Mouse (Mus musculus): ENCODE measurements around the gene Tmem222. TPM values are rescaled to one million over a fixed set of nuclear protein-coding genes. Genes with fewer than 3 reads are reported as not detected.

Gene Tmem222
- polyA plus RNA-seq (2017; shearing (Covaris generic)), result 10 to 100 TPM; 72.4 to 77.5 TPM

DNA sequence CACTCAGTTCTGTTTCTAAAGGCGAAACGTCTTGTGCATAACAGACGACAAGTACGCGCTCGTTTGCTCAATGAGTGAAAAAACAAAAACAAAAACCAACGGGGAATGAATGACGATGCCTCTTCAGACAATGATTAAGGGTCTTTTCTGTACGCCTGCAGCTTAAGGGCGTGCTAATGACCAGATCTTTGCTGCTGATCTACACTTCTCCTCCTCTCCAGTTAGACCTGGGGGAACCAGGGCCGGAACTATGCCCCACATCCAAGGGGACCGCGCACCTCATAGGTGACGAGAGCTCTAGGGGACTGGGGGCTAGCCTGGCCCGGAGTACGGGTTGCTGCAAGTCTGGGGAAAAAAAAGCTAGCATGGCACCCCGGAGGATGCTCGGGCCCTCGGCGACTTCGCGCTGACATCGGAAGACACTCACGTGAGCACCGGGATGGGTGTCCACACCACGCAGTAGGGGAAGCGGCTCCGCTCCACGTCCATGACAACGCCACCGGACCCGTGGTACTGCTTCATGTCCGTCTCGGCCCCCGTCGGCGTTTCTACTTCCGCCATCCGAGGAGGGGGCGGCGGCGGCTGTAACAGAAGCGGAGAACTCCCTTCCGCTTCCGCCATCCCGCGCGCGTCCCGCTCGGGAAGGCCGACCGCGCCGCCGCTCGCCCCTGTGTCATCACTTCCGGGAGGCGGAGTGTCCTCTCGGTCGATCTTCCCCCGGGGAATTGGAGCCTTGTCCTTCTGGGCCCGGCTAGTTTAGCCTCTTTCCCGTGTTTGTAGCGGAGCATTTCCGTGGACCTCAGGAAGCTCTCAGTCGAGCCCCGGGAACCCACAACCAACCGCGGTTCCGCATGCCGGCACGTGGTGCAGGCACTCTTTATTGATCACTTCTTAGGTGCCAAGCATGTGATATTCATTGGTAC is at the start of gene Tmem222:
Gene Tmem222, minus strand, starts transcription at position 689 of the 923 bp plus-strand sequence.
- peak; percentile 85 for ATAC-seq

DNA sequence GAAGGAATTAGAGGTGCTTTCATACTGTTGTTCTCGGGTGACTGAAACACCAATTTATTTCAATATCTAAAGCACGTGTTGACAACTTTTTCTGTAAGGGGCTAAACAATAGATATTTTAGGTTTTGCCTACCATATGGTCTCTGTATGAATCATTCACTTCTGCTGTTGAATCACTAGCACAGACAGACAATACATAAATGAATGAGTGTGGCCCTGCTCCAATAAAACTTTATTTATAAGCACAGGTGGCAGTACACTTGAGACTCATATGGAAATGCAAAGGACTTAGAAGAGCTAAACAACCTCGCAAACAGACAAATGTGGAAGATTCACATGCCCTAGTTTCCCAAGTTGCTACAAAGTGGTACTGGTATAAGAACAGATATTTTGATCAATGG is 42.1 kb upstream of the Tmem222 start:
- no peak for ATAC-seq

DNA sequence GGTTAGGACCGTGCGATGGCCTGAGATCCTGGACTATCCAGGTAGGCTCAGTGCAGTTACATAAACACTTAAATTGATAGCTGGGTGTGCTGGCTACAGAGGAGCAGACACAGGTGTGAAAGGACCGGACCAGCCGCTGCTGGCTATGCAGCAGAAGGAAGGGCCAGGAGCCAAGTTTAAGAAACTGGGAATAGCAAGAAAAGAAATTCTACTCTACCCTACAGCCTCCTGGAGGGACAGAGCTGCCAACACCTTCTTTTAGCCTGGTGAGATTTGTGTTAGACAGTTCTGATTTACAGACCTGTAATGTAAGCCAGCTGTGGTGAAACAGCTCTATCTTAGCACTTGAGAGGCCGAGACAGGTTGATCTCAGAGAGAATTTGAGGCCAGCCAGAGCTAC is 38.4 kb upstream of the Tmem222 start:
- ATAC-seq, result no peak

DNA sequence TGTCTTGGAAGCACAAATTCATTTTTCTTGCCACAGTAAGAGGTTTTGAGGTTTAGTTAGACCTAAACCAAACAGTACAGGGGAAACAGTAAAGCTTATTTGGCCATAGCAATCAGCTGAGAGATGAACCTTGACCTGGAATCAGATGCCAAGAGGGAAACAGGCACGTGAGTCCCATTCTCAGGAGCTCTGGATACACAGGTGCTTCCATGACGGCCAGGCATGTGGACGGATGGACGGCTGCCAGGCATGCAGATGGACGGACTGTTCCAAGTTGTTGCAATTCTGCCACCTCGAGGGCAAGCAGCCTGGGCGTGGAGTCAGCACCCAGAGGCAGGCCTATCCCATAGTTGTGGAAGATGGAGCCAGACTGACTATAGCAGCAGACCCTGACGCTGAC is 37.3 kb upstream of the Tmem222 start:
- ATAC-seq, result no peak

DNA sequence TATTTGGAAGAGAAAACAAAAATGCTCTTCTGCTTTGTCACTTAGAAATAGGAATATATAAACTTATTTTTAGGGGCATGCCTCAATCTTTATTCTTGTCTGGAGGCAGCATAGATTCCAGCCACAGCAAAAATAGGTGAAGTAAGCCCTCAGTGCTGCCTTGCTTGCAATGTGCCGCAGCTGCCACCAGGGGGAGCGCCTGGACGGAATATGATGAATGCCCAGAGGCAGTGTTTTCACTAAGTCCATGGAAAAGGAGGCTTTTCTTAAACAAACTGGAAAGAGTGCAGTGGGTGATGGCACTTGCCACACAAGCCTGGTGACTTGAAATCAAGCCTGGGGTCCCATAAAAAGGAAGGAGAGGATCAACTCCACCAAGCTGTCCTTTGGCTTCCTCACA is 32.4 kb upstream of the Tmem222 start:
- ATAC-seq, result peak; percentile 40

DNA sequence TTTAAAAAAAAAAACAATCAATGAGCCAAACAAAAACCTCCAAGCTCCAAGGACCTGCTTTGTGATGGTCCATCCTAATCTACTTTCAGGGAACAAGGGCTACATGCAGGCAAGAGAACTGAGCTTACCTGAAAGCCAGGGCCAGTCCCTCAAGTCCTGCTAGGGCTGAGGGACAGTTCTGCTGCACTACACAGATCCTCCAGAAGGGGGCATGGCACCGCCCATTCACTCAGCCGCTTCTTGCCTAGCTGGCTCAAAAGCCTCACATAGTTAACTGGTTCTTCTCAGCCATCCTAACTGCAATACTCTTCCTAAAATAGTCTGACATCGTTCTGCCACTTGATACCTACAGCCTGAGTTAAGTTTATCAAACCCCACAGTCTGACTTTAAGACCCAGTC is 29.7 kb upstream of the Tmem222 start:
- ATAC-seq, result no peak

DNA sequence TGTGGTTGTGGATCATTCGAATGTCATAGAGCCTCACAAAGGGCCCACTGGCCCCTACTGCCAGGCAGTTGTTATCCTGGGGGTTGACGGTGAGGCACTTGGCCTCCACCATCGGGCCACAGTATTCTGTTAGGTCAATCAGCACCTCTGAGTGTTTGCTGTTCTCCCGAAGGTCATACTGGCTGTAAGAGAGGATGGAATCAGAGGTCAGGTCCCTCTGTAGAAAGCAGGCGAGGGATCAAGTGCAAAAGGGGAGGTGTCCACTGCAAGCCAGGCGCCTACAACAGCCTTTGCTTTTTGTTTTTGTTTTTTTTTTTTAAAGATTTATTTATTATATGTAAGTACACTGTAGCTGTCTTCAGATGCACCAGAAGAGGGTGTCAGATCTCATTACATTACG is 28.2 kb upstream of the Tmem222 start:
- no peak for ATAC-seq

DNA sequence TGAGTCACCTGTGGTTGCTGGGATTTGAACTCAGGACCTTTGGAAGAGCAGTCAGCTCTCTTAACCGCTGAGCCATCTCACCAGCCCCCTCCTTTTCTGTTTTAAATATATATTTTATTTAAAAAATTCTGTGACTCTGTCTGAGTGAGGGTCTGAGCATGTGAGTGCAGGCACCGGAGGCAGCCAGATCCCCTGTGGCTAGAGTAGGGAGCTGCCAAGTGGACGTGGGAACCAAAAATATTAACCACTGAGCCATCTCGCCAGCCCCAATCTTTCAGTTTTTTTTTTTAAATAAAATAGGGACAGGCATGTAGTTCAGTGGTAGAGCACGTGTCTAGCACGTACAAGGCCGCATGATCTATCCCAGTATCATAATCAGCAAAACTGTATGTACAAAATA is 27.2 kb upstream of the Tmem222 start:
- no peak for ATAC-seq

DNA sequence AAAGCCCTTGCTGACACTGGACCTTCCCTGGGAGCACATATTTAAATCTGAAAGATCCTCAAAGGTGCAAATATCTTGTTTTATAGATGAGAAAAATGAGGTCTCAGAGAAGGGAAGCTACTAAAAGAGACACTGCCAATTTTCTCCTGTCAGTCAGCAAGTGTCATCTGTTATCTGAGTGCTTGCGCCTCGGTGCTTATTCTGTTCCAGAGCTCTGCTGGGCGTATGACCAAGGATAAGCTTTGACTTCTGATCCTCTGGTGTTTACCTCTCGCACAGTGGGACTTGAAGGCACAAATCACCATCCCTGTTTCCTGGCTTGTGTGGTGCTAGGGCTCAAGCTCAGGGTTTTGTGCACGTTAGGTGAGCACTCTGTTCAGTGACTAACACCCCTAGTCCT is 25.1 kb upstream of the Tmem222 start:
- no peak for ATAC-seq

DNA sequence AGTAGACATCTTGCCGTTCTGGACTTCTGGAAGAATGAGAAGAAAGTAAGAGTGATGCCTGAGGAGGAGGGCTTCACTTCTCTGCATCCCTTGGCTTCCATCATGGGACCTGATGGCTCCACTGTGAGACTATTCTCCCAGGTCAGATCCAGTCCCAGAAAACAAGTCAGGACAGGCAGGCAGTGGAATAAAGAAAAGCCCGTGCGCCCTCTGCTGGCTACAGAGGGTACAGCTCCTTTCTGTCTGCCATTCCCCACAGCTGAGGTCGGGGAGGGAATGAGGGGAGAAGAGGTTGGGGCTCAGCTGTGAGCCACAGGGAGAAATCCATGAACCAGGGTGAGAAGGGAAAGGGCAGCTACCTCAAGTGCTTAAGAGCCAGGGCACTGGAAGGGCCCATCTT is 24.2 kb upstream of the Tmem222 start:
- no peak for ATAC-seq

DNA sequence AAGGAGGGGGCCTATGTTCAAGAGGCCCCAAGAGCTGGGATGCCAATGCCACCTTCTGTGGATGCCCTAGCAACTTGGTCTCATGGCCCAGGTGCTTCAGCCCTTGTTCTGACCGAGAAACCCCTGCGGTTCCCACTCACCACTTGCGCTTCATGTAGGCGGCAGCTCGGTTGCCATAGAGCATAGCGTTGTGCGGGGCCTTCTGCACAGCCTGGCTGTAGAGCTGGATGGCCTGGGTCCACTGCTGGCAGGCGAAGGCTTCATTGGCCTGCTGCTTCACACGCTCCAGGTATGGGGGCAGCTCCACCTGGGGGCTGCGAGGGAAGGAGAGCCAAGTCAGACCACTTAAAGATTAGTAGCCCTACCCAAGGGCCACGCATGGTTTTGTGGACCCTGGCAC is 22.8 kb upstream of the Tmem222 start:
- ATAC-seq, result no peak

DNA sequence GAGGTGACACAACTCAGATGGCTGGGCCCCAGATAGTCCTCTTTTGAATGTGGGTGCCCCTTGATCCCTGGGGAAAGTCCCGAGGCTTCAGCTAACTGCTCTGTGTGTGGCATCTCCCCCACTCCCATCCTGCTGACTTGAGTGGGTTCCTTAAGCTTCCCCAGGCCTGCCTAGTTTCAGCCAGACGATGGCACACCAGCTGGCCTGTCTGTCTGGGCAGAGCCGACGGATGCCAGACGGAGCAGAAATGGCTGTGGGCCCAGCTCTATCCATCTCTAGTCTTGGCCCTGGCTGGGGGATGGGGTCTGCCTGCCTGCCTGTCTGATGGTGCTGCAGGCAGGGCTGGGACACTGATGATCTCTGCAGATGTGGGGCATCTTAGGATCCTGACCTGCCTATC is 22.1 kb upstream of the Tmem222 start:
- no peak for ATAC-seq

DNA sequence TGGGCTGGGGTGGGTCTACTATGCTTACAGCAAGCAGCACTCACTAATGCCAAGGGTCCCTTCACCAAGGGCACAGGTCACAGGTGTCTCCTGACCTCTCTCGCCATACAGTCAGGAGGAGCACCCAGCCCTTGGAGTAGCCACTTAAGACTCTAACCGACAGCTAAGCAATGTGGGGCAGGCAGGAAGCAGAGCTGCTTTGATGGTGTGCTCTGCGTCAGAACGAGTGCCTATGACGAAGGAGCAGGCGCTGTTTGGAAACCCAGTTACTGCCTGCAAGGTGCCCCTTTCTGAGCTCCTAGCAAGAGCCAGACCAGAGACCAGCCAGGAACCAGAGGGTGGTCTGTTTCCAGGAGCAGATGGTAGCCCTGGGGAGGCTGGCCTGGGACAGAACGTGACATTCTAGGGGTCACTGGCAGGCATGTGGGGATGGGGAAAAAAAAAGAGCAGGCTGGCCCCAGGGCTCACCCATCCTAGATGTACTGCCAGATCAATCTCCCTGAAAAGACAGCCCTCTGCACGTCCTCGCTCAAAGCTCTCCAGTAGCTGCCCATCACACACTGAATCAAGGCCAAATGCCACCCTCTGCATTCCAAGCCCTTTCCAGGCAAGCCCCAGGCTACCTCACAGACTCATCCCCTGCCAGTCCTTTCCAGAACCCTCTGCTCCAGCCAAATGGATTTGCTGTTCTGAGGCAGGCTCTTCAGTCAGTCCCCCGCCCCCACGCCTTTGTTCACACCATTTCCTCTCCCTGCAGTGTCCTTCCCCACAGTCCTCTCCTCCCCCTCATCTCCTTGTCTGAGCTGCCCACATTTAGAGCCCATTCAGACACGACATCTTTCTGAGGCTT is 21.1 kb upstream of the Tmem222 start:
- ATAC-seq, result no peak

DNA sequence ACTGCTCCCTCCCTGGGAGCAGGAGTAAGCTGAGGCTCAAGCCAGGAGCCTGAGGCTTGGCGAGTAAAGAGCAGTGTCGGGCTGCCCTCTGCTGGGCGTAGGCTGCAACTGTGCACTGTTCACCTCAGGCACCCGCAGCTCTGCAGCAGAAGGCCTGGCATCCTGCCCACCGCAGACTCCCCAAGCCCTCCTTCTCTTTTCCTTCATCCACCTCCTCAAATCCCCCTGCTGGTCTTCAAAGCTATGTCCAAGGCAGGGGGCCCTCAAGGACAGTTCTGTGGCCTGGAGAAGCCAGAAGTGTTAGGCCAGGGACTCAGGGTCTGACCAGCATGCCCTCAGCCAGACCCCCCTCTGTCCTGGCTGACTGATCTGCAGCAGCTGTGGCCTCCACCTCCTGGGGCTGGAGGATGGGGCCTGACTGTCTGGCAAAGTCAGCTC is 20.2 kb upstream of the Tmem222 start:
- ATAC-seq, result peak; percentile 77

DNA sequence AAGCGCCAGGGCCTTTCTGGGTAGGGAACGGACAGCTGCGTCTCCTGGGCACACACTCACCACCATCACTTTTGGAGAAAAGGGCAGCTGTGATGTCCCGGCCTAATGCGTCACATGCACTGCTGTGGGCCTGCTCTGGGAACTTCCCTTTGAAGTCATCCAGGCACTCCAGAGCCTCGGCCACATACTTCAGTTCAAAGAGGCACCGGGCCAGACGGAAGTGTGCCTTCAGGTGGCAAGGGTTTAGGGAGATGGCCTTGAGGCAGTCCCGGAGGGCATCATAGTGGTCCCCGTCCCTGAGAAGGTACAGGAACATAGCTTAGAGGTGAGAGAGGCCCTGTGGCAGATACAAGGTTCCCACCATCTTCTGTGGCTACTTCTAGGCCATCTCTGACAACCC is 19.8 kb upstream of the Tmem222 start:
- no peak for ATAC-seq

DNA sequence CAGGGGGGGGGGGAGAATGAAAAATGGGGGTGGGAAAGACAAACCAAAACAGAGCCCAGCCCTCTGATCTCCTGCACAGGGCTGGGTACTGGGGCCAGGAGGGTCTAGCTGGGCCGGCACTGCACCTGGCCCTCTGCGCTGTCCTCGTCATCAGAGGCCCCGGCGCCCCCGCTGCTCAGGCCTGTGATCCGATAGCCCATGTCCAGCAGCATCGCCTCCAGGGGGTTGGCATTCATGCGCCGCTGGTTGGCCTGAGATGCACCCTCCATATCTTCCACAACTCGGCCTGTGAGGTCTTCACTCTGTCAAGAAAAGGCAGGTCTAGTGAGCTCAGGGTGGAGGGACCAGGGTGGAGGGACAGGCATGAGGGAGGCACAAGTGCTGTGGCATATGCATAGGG is 16.5 kb upstream of the Tmem222 start:
- ATAC-seq, result no peak

DNA sequence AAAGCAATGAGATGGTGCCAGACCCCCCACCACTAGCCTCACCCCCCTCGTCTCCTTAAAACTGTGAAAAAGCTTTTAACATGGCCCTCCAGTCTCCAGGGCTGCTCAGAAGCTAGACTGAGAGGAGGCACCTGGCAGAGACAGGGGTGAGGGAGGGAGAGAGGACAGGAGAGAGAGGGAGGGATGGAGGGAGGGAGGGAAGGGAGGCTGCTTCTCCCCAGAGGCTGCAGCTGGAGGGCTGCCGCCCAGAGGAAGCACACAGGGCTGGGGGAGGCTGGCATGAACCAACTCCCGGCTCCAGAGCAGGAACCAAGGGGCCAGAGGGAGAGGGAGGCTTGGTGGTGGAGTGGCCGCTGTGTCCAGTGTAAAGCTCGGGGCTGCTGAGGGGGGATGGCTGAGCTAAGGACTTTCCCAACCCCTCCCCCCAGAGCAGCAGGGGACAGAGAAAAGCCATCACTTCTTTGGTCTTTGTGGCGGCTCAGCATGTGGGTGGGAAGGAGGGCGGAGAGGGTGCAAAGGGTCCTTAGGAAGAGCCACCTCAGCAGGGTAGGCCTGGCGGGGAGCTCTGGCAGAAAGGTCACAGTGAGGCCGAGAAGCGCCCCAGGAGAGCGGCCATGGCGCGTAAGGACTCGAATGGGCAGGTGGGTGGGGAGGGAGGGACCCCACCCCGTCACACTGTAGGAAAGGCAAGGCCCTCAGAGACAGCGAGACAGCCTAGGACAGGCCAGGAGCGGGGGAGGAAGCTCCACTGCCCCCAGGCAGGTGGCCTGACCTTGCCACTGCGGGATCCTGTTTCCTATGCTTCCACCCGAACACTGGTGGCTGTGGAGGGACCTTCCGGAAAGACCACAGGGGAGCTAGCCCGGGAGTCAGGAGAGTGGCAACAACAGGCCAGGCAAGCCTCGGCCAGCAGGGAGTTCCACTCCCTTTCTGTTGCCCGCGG is 15.6 kb upstream of the Tmem222 start:
- no peak for ATAC-seq

DNA sequence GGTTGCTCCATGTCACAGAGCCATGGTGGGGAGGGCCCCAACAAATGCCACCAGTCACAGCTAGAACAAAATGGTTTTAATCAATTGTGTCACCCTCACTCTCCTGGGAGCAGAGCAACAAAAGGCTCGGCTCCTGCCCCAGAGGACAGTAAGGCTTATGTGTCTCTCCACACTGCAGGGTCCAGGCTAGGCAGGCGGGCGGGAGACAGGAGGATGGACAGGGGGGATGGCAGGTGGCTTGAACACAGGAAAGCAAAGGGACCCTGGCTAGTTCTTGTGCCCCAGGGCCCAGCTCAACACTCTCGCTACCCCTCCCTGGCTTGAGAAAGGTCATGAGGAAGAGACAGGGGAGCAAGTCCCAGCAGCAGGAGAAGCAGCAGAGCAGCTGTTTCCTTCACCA is 14.8 kb upstream of the Tmem222 start:
- no peak for ATAC-seq

DNA sequence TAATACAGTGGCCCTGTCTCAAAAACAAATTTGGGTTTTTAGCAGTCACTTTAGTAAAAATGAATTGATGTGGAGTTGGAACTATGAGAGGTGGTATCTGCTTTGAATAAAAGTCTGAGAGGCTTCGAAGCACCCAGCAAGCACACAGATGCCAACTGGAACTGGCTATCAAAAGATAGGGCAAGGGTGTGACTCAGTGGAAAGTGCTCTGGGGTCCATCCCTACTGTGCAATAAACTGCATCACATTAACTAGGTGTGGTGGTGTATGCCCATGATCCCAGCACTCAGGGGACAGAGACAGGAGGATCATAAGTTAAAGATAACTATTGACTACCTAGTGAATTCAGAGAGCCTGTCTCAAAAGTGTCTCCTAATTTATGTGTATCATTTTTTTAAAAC is 13.7 kb upstream of the Tmem222 start:
- no peak for ATAC-seq

DNA sequence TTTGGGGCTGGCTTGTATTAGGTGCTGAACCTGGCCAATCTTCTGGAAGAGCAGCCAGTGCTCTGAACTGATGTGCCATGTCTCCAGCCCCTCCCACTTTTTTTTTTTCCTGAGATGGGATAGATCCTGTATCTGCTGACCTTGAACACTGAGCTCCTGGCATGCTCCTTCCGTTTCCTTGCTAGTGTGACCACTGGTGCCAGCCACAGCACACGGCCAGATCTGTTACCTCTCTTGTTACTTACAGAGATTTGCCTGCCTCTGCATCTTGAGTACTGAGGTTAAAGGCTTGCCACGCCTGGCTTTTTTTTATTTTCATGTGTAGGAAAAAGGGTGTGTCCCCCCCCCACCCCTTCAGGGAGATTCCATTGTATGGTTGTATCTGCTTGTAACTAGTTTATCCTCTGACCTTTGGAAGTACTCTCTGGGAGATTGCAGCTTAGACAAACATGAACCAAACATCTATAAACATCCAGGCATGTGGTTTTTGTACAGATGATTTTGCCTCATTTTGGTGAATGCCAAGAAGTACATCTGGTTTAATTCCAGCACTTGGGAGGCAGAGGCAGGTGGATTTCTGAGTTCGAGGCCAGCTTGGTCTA is 9.0 kb upstream of the Tmem222 start:
- no peak for ATAC-seq

DNA sequence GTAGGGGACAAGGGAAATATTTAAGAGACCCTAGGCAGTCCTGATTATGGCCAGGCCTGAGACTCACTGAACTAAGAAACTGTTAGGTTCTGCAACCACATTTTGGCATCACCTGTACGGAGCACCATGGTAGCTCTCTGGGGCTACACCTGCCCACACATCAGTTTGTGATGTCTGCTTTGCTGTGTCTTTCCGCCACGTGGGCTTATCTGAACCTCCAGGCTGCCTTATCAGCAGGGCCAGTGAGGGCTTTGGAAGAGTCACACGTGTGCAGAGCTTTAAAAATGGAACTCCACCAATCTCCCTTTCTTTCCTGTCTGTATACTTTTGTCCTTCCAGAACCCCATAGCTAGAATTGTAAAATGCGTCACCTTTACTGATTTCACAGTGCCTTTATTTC is 8.4 kb upstream of the Tmem222 start:
- ATAC-seq, result no peak

DNA sequence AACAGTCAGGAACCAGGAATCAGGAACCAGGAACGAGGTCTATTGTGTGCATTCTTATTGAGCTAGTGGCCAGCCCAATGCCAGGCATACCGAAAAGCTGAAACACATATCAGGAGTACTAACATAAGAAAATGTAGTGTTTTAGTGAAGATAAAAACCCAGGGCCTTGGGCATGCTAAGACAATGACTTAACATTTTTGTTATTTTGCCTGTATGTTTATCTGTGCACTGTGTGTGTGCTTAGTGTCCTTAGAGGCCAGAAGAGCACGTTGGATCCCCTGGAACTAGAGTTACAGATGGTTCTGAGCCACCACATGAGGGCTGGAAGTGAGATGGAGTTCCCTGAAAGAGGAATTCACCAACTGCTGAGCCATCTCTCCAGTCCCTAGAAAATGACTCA is 7.7 kb upstream of the Tmem222 start:
- no peak for ATAC-seq
